Mouse (Mus musculus) liver, postnatal 0 days (tissue): ENCODE data around the gene Gbe1.

Experiments used
- CTCF ChIP-seq: sonication (generic); IDR thresholded peaks from 2 replicates; pipeline ENCODE4 v1.5.1; 2016; ENCODE audit warnings: antibody characterized with exemption, low read depth
- EP300 ChIP-seq: IDR thresholded peaks from 2 replicates; pipeline ENCODE4 v1.6.1; 2016; ENCODE audit warnings: antibody characterized with exemption, low read depth, mild to moderate bottlenecking

- TF ChIP-seq CTCF = no peak
- TF ChIP-seq EP300 = no peak
These were observed 248.8 kb downstream of the Gbe1 start for GRCm38 (mm10) chr16:70562574-70562973.
